Mouse (Mus musculus): Measurements from ENCODE around the gene Adamts17. TPM values are rescaled to one million over a fixed set of nuclear protein-coding genes. Genes with fewer than 3 reads are reported as not detected.

Gene Adamts17
- polyA plus RNA-seq, 1 experiment from 2014 or later: 3.7 TPM

DNA sequence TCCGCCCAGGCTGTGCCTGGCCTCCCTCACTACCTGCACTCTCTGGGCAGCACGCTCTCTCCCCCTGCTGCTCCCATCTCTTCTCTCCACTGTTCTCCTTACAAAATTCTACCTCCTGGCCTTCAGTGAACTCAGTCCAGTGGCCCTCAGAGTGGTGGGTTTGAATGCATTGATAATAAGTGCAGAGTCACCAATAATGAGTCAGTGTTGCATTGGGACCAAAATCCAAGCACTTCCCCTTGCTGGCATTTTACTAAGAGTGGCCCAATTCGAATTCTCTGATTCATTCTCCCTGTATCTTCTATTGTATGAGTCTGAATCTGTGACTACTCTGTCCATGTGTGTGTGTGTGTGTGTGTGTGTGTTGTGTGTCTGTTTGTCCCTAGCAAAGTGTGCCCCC is 32.7 kb upstream of the Adamts17 start:
- 71% methylated on average over 3 of the region's 3 CpGs for WGBS
- H3K9me3 ChIP-seq (ENCODE audit: control insufficient read depth, low read length): no peaks in the 10 kb centered on the region
- no peak for ATAC-seq
- H3K36me3 ChIP-seq (ENCODE audit: control insufficient read depth, insufficient read depth): no peaks in the 10 kb centered on the region
- no peak overlapping the region for H3K9ac ChIP-seq (replicated peaks; ENCODE audit: low read depth, low read length)
- H3K27ac ChIP-seq (ENCODE audit: low read length): no peak overlapping the region
- no peak overlapping the region for H3K4me2 ChIP-seq (ENCODE audit: low read length)
- H3K27me3 ChIP-seq (replicated peaks; ENCODE audit: control insufficient read depth, insufficient read depth, low read length): no peaks in the 10 kb centered on the region
- no peak overlapping the region for H3K4me3 ChIP-seq (replicated peaks; ENCODE audit: low read length)
- H3K4me1 ChIP-seq (replicated peaks; ENCODE audit: control insufficient read depth, insufficient read depth, low read length): peaks cover 7% of the 10 kb centered on the region; the same call in 1 of the 2 replicates

DNA sequence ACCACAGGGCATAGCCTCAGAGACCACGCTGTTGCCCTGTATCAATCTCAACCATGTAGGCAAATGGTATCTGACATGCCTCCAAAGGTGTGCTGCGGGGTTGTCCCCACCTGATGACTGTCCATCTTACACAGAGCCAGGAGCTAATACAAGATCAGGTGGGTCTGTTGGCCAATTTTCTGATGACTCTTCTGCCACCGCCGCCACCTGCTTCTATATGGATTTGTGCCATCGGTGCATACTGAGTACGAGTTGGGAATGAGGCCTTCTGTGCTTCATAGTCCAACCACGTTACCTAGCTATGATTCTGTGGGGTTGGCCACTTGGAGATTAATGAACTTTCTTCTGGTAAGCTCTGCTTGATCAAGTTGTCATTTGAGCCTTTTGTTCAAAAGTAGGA is 29.1 kb upstream of the Adamts17 start:
- no peaks in the 10 kb centered on the region for H3K27me3 ChIP-seq (replicated peaks; ENCODE audit: control insufficient read depth, insufficient read depth, low read length)
- ATAC-seq: no peak
- no peak overlapping the region for H3K4me2 ChIP-seq (ENCODE audit: low read length)
- no peaks in the 10 kb centered on the region for H3K36me3 ChIP-seq (ENCODE audit: control insufficient read depth, insufficient read depth)
- H3K4me3 ChIP-seq (replicated peaks; ENCODE audit: low read length): no peak overlapping the region
- 90% methylated on average over 7 of the region's 7 CpGs for WGBS
- no peak overlapping the region for H3K27ac ChIP-seq (ENCODE audit: low read length)
- no peaks in the 10 kb centered on the region for H3K9me3 ChIP-seq (ENCODE audit: control insufficient read depth, low read length)
- H3K4me1 ChIP-seq (replicated peaks; ENCODE audit: control insufficient read depth, insufficient read depth, low read length): no peaks in the 10 kb centered on the region
- H3K9ac ChIP-seq (replicated peaks; ENCODE audit: low read depth, low read length): no peak overlapping the region

DNA sequence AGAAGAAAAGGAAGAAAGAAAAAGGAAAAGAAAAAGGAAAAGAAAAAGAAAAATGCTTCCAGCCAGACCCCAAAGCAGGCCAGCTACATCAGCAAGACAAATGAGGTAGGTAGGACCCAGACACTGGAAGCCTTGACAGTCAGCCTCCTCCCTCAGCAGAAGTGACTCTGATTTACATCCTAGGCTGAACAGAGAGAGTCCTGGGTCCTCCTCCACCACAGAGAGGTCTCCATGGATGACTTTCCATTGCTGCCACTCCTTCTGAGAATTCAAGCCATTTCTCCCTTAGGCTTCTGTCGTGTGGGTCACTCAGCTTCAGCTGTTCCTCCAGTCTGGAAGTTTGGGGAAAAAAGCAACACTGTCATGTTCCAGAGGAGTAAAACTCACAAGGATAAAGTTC is 28.2 kb upstream of the Adamts17 start:
- H3K4me2 ChIP-seq (ENCODE audit: low read length): no peak overlapping the region
- no peak overlapping the region for H3K27ac ChIP-seq (ENCODE audit: low read length)
- no peak overlapping the region for H3K4me3 ChIP-seq (replicated peaks; ENCODE audit: low read length)
- WGBS: 93% methylated on average over 1 of the region's 1 CpGs
- H3K27me3 ChIP-seq (replicated peaks; ENCODE audit: control insufficient read depth, insufficient read depth, low read length): no peaks in the 10 kb centered on the region
- ATAC-seq: no peak
- no peak overlapping the region for H3K9ac ChIP-seq (replicated peaks; ENCODE audit: low read depth, low read length)
- no peaks in the 10 kb centered on the region for H3K4me1 ChIP-seq (replicated peaks; ENCODE audit: control insufficient read depth, insufficient read depth, low read length)
- H3K36me3 ChIP-seq (ENCODE audit: control insufficient read depth, insufficient read depth): no peaks in the 10 kb centered on the region
- no peaks in the 10 kb centered on the region for H3K9me3 ChIP-seq (ENCODE audit: control insufficient read depth, low read length)

DNA sequence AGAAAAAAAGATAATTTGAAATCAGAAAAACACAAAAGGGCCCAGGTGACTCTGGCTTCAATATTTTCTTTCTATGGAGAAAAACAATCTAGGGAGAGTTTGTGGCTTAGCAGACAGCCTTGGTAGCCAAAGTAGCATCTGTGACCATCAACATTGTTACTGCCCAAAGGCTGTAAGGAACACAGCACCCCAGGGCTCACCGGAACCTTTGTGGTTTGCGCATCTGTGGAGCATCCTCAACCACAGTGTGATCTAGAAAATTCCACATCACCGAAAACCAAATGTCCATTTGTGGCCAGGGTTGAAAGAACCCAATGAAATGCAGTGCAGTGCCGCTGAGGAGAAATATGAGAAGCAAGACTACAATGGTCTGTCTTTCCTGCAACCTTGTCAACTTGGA is 27.2 kb upstream of the Adamts17 start:
- H3K4me1 ChIP-seq (replicated peaks; ENCODE audit: control insufficient read depth, insufficient read depth, low read length): no peaks in the 10 kb centered on the region
- WGBS: 89% methylated on average over 4 of the region's 4 CpGs
- no peak for ATAC-seq
- H3K4me3 ChIP-seq (replicated peaks; ENCODE audit: low read length): no peak overlapping the region
- no peaks in the 10 kb centered on the region for H3K9me3 ChIP-seq (ENCODE audit: control insufficient read depth, low read length)
- H3K4me2 ChIP-seq (ENCODE audit: low read length): no peak overlapping the region
- H3K9ac ChIP-seq (replicated peaks; ENCODE audit: low read depth, low read length): no peak overlapping the region
- no peaks in the 10 kb centered on the region for H3K27me3 ChIP-seq (replicated peaks; ENCODE audit: control insufficient read depth, insufficient read depth, low read length)
- no peak overlapping the region for H3K27ac ChIP-seq (ENCODE audit: low read length)
- no peaks in the 10 kb centered on the region for H3K36me3 ChIP-seq (ENCODE audit: control insufficient read depth, insufficient read depth)

DNA sequence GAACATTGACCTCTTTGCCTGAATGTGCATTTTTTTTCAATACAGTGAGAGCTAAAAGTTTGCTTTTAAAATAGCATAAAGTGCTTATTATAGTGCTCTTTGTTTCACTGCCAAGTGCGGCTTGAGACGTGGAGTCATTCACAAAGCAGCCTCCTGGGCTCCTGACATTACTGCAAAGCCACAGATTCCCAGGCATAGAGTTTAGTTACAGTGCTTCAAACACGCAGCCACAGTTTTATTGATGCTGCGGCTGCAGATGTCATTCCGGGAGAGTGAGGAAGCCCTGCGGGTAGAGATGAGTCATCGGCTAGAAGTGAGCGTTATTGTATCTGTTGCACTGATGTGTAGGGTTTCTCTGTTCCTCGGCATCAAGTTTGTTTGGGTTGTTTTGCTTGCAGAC is 26.8 kb upstream of the Adamts17 start:
- Histone ChIP-seq H3K27ac (ENCODE audit: low read length) (no peak overlapping the region), H3K4me2 (ENCODE audit: low read length) (no peak overlapping the region), H3K36me3 (ENCODE audit: control insufficient read depth, insufficient read depth) (no peaks in the 10 kb centered on the region), H3K4me3 (replicated peaks; ENCODE audit: low read length) (no peak overlapping the region), H3K4me1 (replicated peaks; ENCODE audit: control insufficient read depth, insufficient read depth, low read length) (no peaks in the 10 kb centered on the region), H3K27me3 (replicated peaks; ENCODE audit: control insufficient read depth, insufficient read depth, low read length) (no peaks in the 10 kb centered on the region), H3K9ac (replicated peaks; ENCODE audit: low read depth, low read length) (no peak overlapping the region), H3K9me3 (ENCODE audit: control insufficient read depth, low read length) (no peaks in the 10 kb centered on the region)
- no peak for ATAC-seq
- 48% methylated on average over 9 of the region's 9 CpGs for WGBS

DNA sequence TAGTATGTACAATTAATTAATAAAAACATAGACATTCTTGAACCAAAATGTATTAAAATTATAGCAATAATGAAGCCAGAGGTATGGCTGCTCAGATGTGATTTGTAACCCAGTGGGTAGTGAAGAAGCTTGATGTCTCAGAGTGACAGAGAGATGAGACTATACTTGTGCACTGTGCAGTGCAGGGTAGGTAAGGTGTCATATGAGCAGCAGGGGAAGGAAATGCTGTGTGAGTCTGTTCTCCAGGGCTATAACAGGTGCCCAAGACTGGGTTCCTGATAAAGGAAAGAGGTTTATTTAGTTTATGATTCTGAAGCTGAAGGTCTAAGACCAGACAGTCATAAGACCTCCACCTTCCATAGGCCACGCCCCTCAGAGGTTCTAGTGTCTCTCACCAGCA is 26.4 kb upstream of the Adamts17 start:
- H3K9ac ChIP-seq (replicated peaks; ENCODE audit: low read depth, low read length): no peak overlapping the region
- H3K4me3 ChIP-seq (replicated peaks; ENCODE audit: low read length): no peak overlapping the region
- H3K36me3 ChIP-seq (ENCODE audit: control insufficient read depth, insufficient read depth): no peaks in the 10 kb centered on the region
- no peaks in the 10 kb centered on the region for H3K9me3 ChIP-seq (ENCODE audit: control insufficient read depth, low read length)
- H3K4me1 ChIP-seq (replicated peaks; ENCODE audit: control insufficient read depth, insufficient read depth, low read length): no peaks in the 10 kb centered on the region
- no peak for ATAC-seq
- H3K27ac ChIP-seq (ENCODE audit: low read length): no peak overlapping the region
- WGBS: 59% methylated on average over 1 of the region's 1 CpGs
- no peak overlapping the region for H3K4me2 ChIP-seq (ENCODE audit: low read length)
- no peaks in the 10 kb centered on the region for H3K27me3 ChIP-seq (replicated peaks; ENCODE audit: control insufficient read depth, insufficient read depth, low read length)

DNA sequence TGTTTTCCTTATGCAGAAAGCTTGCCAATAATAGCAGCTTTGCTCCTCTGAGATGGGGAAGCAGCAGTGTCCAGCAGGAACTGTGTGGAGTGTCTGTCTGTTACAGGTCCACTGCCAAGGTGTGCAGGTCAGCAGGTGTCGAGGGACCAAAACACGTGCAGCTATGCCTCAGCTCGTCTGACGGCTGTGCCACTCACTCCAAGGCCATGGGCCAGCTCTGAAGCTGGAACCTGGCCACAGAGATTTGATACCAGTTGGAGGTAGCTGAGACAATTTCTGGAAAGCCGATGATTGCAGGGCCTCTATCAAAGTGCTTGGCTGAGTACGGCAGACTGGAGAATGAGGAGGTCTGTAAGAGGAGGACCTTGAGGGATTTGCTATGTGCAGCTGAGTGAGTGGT is 24.0 kb upstream of the Adamts17 start:
- H3K4me3 ChIP-seq (replicated peaks; ENCODE audit: low read length): no peak overlapping the region
- H3K4me2 ChIP-seq (ENCODE audit: low read length): no peak overlapping the region
- ATAC-seq: no peak
- H3K4me1 ChIP-seq (replicated peaks; ENCODE audit: control insufficient read depth, insufficient read depth, low read length): no peaks in the 10 kb centered on the region
- H3K9me3 ChIP-seq (ENCODE audit: control insufficient read depth, low read length): no peaks in the 10 kb centered on the region
- no peaks in the 10 kb centered on the region for H3K36me3 ChIP-seq (ENCODE audit: control insufficient read depth, insufficient read depth)
- no peak overlapping the region for H3K9ac ChIP-seq (replicated peaks; ENCODE audit: low read depth, low read length)
- WGBS: 89% methylated on average over 6 of the region's 6 CpGs
- no peak overlapping the region for H3K27ac ChIP-seq (ENCODE audit: low read length)
- no peaks in the 10 kb centered on the region for H3K27me3 ChIP-seq (replicated peaks; ENCODE audit: control insufficient read depth, insufficient read depth, low read length)

DNA sequence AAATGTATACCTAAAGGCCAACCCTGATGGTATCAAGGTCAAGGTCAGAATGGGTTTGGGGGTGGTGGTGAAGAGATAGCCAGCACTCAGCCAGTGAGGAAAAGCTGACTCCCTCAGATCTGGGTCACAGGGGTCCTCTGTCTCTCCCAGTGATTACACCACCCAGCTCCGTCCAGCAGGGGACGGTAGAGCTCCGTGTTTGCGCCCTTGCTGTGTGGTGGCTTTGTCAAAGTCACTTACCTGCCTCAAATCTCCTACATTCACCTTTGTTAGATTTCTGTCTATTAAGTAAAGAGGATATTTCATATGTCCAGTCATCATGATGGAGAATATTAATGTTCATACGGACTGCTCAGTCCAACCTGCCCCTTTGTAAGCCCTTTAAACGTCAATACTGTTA is 19.5 kb upstream of the Adamts17 start:
- Histone ChIP-seq H3K4me2 (ENCODE audit: low read length) (no peak overlapping the region), H3K4me3 (replicated peaks; ENCODE audit: low read length) (no peak overlapping the region), H3K27ac (ENCODE audit: low read length) (no peak overlapping the region), H3K9me3 (ENCODE audit: control insufficient read depth, low read length) (no peaks in the 10 kb centered on the region), H3K36me3 (ENCODE audit: control insufficient read depth, insufficient read depth) (no peaks in the 10 kb centered on the region), H3K9ac (replicated peaks; ENCODE audit: low read depth, low read length) (no peak overlapping the region), H3K4me1 (replicated peaks; ENCODE audit: control insufficient read depth, insufficient read depth, low read length) (no peaks in the 10 kb centered on the region), H3K27me3 (replicated peaks; ENCODE audit: control insufficient read depth, insufficient read depth, low read length) (no peaks in the 10 kb centered on the region)
- 26% methylated on average over 6 of the region's 6 CpGs for WGBS
- ATAC-seq: no peak

DNA sequence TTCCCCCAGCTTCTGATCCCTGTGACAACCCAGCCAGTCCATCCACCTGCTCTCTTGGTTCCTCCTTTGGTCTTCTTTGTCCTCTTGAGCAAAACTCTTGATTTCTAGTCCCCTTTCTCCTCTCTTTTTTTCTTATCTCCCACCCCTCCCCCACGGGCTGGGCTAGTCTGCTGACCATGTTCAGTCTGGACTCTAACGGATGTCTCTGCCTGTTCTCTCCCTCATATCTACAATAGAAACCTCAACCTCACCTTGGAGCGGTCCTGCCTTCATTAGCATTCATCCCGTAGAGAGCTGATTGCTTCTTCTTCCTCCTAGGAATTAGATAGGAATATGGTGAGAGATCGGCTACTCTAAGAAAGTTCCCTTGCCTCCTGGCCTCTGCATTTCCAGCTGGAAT is 8.7 kb upstream of the Adamts17 start:
- Histone ChIP-seq H3K4me2 (ENCODE audit: low read length) (no peak overlapping the region), H3K4me1 (replicated peaks; ENCODE audit: control insufficient read depth, insufficient read depth, low read length) (peaks cover 7% of the 10 kb centered on the region; the same call in 1 of the 2 replicates), H3K4me3 (replicated peaks; ENCODE audit: low read length) (no peak overlapping the region), H3K9ac (replicated peaks; ENCODE audit: low read depth, low read length) (no peak overlapping the region), H3K27ac (ENCODE audit: low read length) (no peak overlapping the region), H3K27me3 (replicated peaks; ENCODE audit: control insufficient read depth, insufficient read depth, low read length) (no peaks in the 10 kb centered on the region), H3K36me3 (ENCODE audit: control insufficient read depth, insufficient read depth) (no peaks in the 10 kb centered on the region), H3K9me3 (ENCODE audit: control insufficient read depth, low read length) (no peaks in the 10 kb centered on the region)
- no peak for ATAC-seq
- WGBS: 72% methylated on average over 5 of the region's 5 CpGs

DNA sequence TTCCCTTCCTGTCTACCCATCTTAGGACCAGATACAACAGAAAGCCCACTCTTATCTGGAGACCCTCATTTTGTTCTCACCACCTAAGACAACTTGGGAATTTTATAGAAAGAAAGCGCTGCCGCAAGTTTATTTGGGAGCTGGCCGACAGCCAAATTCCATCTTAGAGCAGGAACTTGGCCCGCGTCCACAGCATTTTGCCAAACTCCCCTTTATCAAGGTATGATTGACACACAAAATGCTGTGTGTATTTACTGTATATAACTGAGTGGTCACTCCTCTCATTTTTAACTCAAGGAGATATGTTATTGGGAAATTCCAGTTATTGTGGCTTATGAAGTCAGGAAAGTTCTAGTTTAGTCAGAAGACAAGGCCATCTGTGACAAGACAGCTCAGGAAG is 8.2 kb upstream of the Adamts17 start:
- Histone ChIP-seq H3K4me1 (replicated peaks; ENCODE audit: control insufficient read depth, insufficient read depth, low read length) (peaks cover 7% of the 10 kb centered on the region; the same call in 1 of the 2 replicates), H3K4me3 (replicated peaks; ENCODE audit: low read length) (no peak overlapping the region), H3K4me2 (ENCODE audit: low read length) (no peak overlapping the region), H3K9ac (replicated peaks; ENCODE audit: low read depth, low read length) (no peak overlapping the region), H3K27me3 (replicated peaks; ENCODE audit: control insufficient read depth, insufficient read depth, low read length) (no peaks in the 10 kb centered on the region), H3K27ac (ENCODE audit: low read length) (no peak overlapping the region), H3K36me3 (ENCODE audit: control insufficient read depth, insufficient read depth) (no peaks in the 10 kb centered on the region), H3K9me3 (ENCODE audit: control insufficient read depth, low read length) (no peaks in the 10 kb centered on the region)
- 13% methylated on average over 5 of the region's 5 CpGs for WGBS
- ATAC-seq: no peak

All from forebrain, embryonic 16.5 days (tissue).